Mouse (Mus musculus) C2C12 (cell line): Measurements from ENCODE around the gene Cntn2.

ENCODE experiments used
- CTCF ChIP-seq: IDR thresholded peaks from one replicate; pipeline ENCODE4 v1.5.1; 2011; ENCODE audit not compliant: control insufficient read depth, insufficient read depth, insufficient read length
- MAX ChIP-seq: IDR thresholded peaks from one replicate; pipeline ENCODE4 v1.6.1; 2011; ENCODE audit warnings: mild to moderate bottlenecking, control low read depth
- MYOD1 ChIP-seq: IDR thresholded peaks from one replicate; pipeline ENCODE4 v1.6.1; 2011; ENCODE audit warnings: low read depth; ENCODE audit not compliant: control insufficient read depth, insufficient read length
- USF1 ChIP-seq: IDR thresholded peaks from one replicate; pipeline ENCODE4 v1.6.1; 2011; ENCODE audit warnings: low read depth, mild to moderate bottlenecking, control low read depth, moderate library complexity

GRCm38 (mm10) chr1:132569516-132569915 is 26.5 kb upstream of the Cntn2 start:
- TF ChIP-seq MAX (no peak), CTCF (no peak), MYOD1 (no peak), USF1 (no peak)
